Mouse (Mus musculus) layer of hippocampus, adult 11-12 months (tissue): ENCODE results near the gene Stk38.
"Not testable (repeated sequence)": the region's sequence is repeated elsewhere in the genome, so short reads cannot be mapped to it uniquely, and the experiment has no call there.

Experiments used
- DNase-seq: peaks from one replicate; pipeline ENCODE4 v3.0.0; 2022; ENCODE audit warnings: low spot score

The Stk38 gene

GRCm38 (mm10) chr17:29035506-29035905, 27.7 kb upstream of the Stk38 start:
- DNase-seq = no peak

GRCm38 (mm10) chr17:29034264-29034663, 26.5 kb upstream of the Stk38 start:
- no peak for DNase-seq

- DNase-seq = no peak
Observed at GRCm38 (mm10) chr17:29033569-29034061, 25.8 kb upstream of the Stk38 start.

GRCm38 (mm10) chr17:29032274-29033069, 24.7 kb upstream of the Stk38 start, which contains the start of gene Srsf3:
Srsf3 (plus strand) TSS chr17:29032628.
- DNase-seq = peak; percentile 99

- DNase-seq = no peak
Observed at GRCm38 (mm10) chr17:29031771-29032273, 24.0 kb upstream of the Stk38 start.

- not testable (repeated sequence) for DNase-seq
Observed at GRCm38 (mm10) chr17:29031085-29031711, 23.4 kb upstream of the Stk38 start.

GRCm38 (mm10) chr17:29030321-29031034, 22.7 kb upstream of the Stk38 start:
- no peak for DNase-seq

GRCm38 (mm10) chr17:29026652-29027356, 19.0 kb upstream of the Stk38 start:
- no peak for DNase-seq

- DNase-seq = no peak
Observed at GRCm38 (mm10) chr17:29024896-29025565, 17.2 kb upstream of the Stk38 start.

GRCm38 (mm10) chr17:29024047-29024892, 16.5 kb upstream of the Stk38 start:
- no peak for DNase-seq

GRCm38 (mm10) chr17:29023346-29023745, 15.6 kb upstream of the Stk38 start:
- DNase-seq = no peak

GRCm38 (mm10) chr17:29022230-29022819, 14.5 kb upstream of the Stk38 start:
- DNase-seq = no peak

- DNase-seq = no peak
Observed at GRCm38 (mm10) chr17:29020444-29020843, 12.6 kb upstream of the Stk38 start.

- DNase-seq = no peak
Observed at GRCm38 (mm10) chr17:29019391-29019790, 11.6 kb upstream of the Stk38 start.

GRCm38 (mm10) chr17:29018292-29018984, 10.6 kb upstream of the Stk38 start:
- DNase-seq = no peak

- no peak for DNase-seq
Observed at GRCm38 (mm10) chr17:29016705-29017104, 8.9 kb upstream of the Stk38 start.

GRCm38 (mm10) chr17:29015638-29016037, 7.8 kb upstream of the Stk38 start:
- DNase-seq = no peak

GRCm38 (mm10) chr17:29014235-29014634, 6.4 kb upstream of the Stk38 start:
- DNase-seq = no peak

GRCm38 (mm10) chr17:29009181-29009580, 1.4 kb upstream of the Stk38 start:
- no peak for DNase-seq
